Mouse (Mus musculus): ENCODE results near the gene Ctnna3. TPM values are rescaled to one million over a fixed set of nuclear protein-coding genes. Genes with fewer than 3 reads are reported as not detected.

Ctnna3 gene
- total and polyA plus RNA-seq, 2 experiments from 2014 or later: 18.6 to 62.6 TPM

- Histone ChIP-seq H3K4me3 (ENCODE audit: low read depth, low read length) (no peak overlapping the region), H3K36me3 (replicated peaks; ENCODE audit: control insufficient read depth, insufficient read depth, low read length) (no peaks in the 10 kb centered on the region), H3K4me2 (ENCODE audit: low read depth, low read length) (no peak overlapping the region), H3K4me1 (ENCODE audit: control insufficient read depth, insufficient read depth) (0 out of 2 replicates have a peak, but pooled peaks cover 13% of the 10 kb centered on the region), H3K27me3 (ENCODE audit: control insufficient read depth, insufficient read depth, low read length) (no peaks in the 10 kb centered on the region), H3K9me3 (replicated peaks; ENCODE audit: control insufficient read depth, low read length) (no peaks in the 10 kb centered on the region), H3K27ac (ENCODE audit: low read depth) (no peak overlapping the region), H3K9ac (replicated peaks; ENCODE audit: low read depth, low read length) (no peak overlapping the region)
- no peak for TF ChIP-seq EP300 (IDR thresholded peaks at IDR 0.05; ENCODE audit: low read depth)
- ATAC-seq (ENCODE audit: insufficient read depth, low read depth) (peak; percentile 79), DNase-seq (ENCODE audit: low spot score) (peak; percentile 71)
- WGBS: 18% methylated on average over 6 of the region's 6 CpGs
Observed at GRCm38 (mm10) chr10:64049151-64049550, 619.3 kb downstream of the Ctnna3 start.

- H3K9ac ChIP-seq (replicated peaks; ENCODE audit: low read depth, low read length): no peak overlapping the region
- 87% methylated on average over 6 of the region's 6 CpGs for WGBS
- no peaks in the 10 kb centered on the region for H3K27me3 ChIP-seq (ENCODE audit: control insufficient read depth, insufficient read depth, low read length)
- DNase-seq (ENCODE audit: low spot score) (no peak), ATAC-seq (ENCODE audit: insufficient read depth, low read depth) (no peak)
- no peak overlapping the region for H3K4me2 ChIP-seq (ENCODE audit: low read depth, low read length)
- H3K4me1 ChIP-seq (ENCODE audit: control insufficient read depth, insufficient read depth): 0 out of 2 replicates have a peak, but pooled peaks cover 13% of the 10 kb centered on the region
- H3K9me3 ChIP-seq (replicated peaks; ENCODE audit: control insufficient read depth, low read length): no peaks in the 10 kb centered on the region
- no peak overlapping the region for H3K27ac ChIP-seq (ENCODE audit: low read depth)
- no peak overlapping the region for H3K4me3 ChIP-seq (ENCODE audit: low read depth, low read length)
- TF ChIP-seq CTCF (IDR thresholded peaks at IDR 0.05; ENCODE audit: low read depth): no peak
- TF ChIP-seq EP300 (IDR thresholded peaks at IDR 0.05; ENCODE audit: low read depth): no peak
- no peaks in the 10 kb centered on the region for H3K36me3 ChIP-seq (replicated peaks; ENCODE audit: control insufficient read depth, insufficient read depth, low read length)
Observed at GRCm38 (mm10) chr10:64049946-64050345, 620.0 kb downstream of the Ctnna3 start.

DNA sequence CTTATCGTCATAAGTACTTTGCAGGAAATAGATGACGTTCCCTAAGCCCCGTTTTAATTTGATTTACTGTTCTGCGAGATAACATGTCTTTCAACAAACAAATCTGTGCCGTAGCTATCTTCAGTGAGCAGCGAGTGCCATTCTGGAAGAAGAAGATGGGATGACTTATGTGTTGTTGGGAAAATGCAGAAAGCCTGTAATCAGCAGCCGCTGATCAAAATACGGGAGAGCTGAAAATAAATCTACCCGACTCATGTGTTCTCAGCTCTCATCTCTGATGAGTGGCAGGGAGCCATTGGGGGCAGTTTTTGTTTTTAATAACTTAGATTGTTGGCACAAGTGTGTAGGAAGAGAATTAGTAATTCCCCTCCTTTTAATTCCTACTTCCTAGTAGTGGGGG is 633.8 kb downstream of the Ctnna3 start:
- Histone ChIP-seq H3K27ac (ENCODE audit: low read depth) (no peak overlapping the region), H3K36me3 (replicated peaks; ENCODE audit: control insufficient read depth, insufficient read depth, low read length) (no peaks in the 10 kb centered on the region), H3K4me2 (ENCODE audit: low read depth, low read length) (no peak overlapping the region), H3K27me3 (ENCODE audit: control insufficient read depth, insufficient read depth, low read length) (no peaks in the 10 kb centered on the region), H3K4me3 (ENCODE audit: low read depth, low read length) (no peak overlapping the region), H3K9ac (replicated peaks; ENCODE audit: low read depth, low read length) (no peak overlapping the region), H3K9me3 (replicated peaks; ENCODE audit: control insufficient read depth, low read length) (no peaks in the 10 kb centered on the region), H3K4me1 (ENCODE audit: control insufficient read depth, insufficient read depth) (no peaks in the 10 kb centered on the region; the same call in 1 of the 2 replicates)
- ATAC-seq (ENCODE audit: insufficient read depth, low read depth) (no peak), DNase-seq (ENCODE audit: low spot score) (no peak)
- TF ChIP-seq CTCF (IDR thresholded peaks at IDR 0.05; ENCODE audit: low read depth) (no peak), EP300 (IDR thresholded peaks at IDR 0.05; ENCODE audit: low read depth) (no peak)
- 52% methylated on average over 9 of the region's 9 CpGs for WGBS

DNA sequence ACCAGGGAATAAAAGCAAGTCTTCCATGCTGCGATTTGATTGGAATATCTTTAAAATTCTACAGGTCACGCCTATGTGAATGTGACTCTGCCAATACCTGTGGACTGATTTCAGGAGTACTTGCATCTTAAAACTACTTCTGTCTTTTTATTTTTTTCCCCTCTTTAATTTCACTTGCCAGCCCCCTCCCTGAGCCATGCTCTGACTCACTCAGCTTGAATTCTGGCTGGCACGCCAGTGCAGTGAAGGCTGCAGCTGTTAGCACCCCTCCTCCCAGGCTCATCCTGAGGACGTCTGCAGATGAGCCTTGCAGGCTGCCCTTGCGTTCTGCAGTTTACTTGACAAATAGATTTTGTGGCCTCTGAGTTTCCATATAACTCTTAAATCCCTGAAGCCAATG is 646.0 kb downstream of the Ctnna3 start:
- Histone ChIP-seq H3K4me3 (ENCODE audit: low read depth, low read length) (no peak overlapping the region), H3K9ac (replicated peaks; ENCODE audit: low read depth, low read length) (no peak overlapping the region), H3K9me3 (replicated peaks; ENCODE audit: control insufficient read depth, low read length) (no peaks in the 10 kb centered on the region), H3K4me2 (ENCODE audit: low read depth, low read length) (no peak overlapping the region), H3K36me3 (replicated peaks; ENCODE audit: control insufficient read depth, insufficient read depth, low read length) (no peaks in the 10 kb centered on the region), H3K4me1 (ENCODE audit: control insufficient read depth, insufficient read depth) (peaks cover 15% of the 10 kb centered on the region; the same call in 1 of the 2 replicates), H3K27me3 (ENCODE audit: control insufficient read depth, insufficient read depth, low read length) (no peaks in the 10 kb centered on the region), H3K27ac (ENCODE audit: low read depth) (no peak overlapping the region)
- whole genome bisulfite sequencing: 31% methylated on average over 5 of the region's 5 CpGs
- no peak for TF ChIP-seq CTCF (IDR thresholded peaks at IDR 0.05; ENCODE audit: low read depth)
- TF ChIP-seq EP300 (IDR thresholded peaks at IDR 0.05; ENCODE audit: low read depth): no peak
- 0 out of 2 replicates have a peak, but pooled peaks have one; percentile 57 for ATAC-seq (ENCODE audit: insufficient read depth, low read depth)
- DNase-seq (ENCODE audit: low spot score): no peak

DNA sequence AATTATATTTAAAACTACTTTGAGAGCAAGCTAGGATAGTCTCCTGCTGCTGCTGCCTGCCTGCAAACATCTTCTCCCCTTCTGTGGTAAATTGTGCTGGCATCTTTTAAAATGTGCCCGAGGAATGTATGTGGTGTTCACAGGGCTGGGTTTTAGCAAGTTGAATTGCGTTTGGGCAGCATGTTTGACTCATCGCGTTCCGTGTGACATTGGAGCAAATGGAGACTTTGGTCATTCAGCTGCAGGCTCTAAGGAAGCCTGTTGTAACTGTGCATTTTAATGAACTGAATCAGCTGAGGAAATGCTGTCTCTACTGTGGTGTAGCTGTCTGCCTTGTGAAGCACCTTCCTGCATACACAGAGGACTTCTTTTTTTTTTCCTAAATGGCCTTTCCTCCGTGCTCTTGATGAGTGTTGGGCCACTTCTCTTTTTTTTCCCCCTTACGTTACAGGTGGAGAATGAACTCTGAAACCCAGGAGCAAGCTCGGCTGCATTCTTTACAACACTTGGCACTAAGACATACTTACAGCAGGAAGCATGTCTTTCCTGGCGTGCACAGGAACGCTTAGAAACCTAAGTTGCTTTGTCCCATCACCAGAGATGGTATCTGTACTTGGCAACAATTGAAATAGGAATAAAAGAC is 646.6 kb downstream of the Ctnna3 start:
- DNase-seq (ENCODE audit: low spot score): no peak
- Histone ChIP-seq H3K4me2 (ENCODE audit: low read depth, low read length) (no peak overlapping the region), H3K4me3 (ENCODE audit: low read depth, low read length) (no peak overlapping the region), H3K27me3 (ENCODE audit: control insufficient read depth, insufficient read depth, low read length) (no peaks in the 10 kb centered on the region), H3K36me3 (replicated peaks; ENCODE audit: control insufficient read depth, insufficient read depth, low read length) (no peaks in the 10 kb centered on the region), H3K27ac (ENCODE audit: low read depth) (no peak overlapping the region), H3K9ac (replicated peaks; ENCODE audit: low read depth, low read length) (no peak overlapping the region), H3K9me3 (replicated peaks; ENCODE audit: control insufficient read depth, low read length) (no peaks in the 10 kb centered on the region), H3K4me1 (ENCODE audit: control insufficient read depth, insufficient read depth) (peaks cover 15% of the 10 kb centered on the region; the same call in 1 of the 2 replicates)
- WGBS: 41% methylated on average over 10 of the region's 10 CpGs
- TF ChIP-seq CTCF (IDR thresholded peaks at IDR 0.05; ENCODE audit: low read depth) (no peak), EP300 (IDR thresholded peaks at IDR 0.05; ENCODE audit: low read depth) (no peak)
- ATAC-seq (ENCODE audit: insufficient read depth, low read depth): no peak

DNA sequence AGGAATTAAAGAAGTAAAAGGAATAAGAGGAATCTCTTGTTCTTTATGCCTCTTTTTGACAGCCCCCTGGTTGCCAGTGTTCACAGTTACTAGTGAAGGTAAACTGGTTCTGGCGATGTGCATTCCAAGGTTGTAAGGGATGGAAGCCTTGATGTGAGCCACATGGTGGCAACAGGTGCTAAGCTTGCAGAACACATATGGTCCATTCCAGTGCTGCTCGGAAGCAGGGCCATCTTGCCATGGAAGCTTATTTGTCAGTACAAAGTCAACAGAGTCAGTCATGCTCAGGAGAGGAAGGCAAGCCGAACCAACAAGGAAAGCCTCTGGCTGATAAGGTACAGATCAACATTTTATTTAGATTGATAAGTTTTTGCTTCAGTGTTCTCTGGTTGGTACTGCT is 652.4 kb downstream of the Ctnna3 start:
- Histone ChIP-seq H3K27me3 (ENCODE audit: control insufficient read depth, insufficient read depth, low read length) (no peaks in the 10 kb centered on the region), H3K9me3 (replicated peaks; ENCODE audit: control insufficient read depth, low read length) (no peaks in the 10 kb centered on the region), H3K36me3 (replicated peaks; ENCODE audit: control insufficient read depth, insufficient read depth, low read length) (no peaks in the 10 kb centered on the region), H3K4me3 (ENCODE audit: low read depth, low read length) (no peak overlapping the region), H3K4me1 (ENCODE audit: control insufficient read depth, insufficient read depth) (0 out of 2 replicates have a peak, but pooled peaks cover 6% of the 10 kb centered on the region), H3K9ac (replicated peaks; ENCODE audit: low read depth, low read length) (no peak overlapping the region), H3K4me2 (ENCODE audit: low read depth, low read length) (no peak overlapping the region), H3K27ac (ENCODE audit: low read depth) (no peak overlapping the region)
- TF ChIP-seq CTCF (IDR thresholded peaks at IDR 0.05; ENCODE audit: low read depth) (no peak), EP300 (IDR thresholded peaks at IDR 0.05; ENCODE audit: low read depth) (no peak)
- 71% methylated on average over 3 of the region's 3 CpGs for WGBS
- DNase-seq (ENCODE audit: low spot score) (no peak), ATAC-seq (ENCODE audit: insufficient read depth, low read depth) (no peak)
